Mouse (Mus musculus) hindbrain, embryonic 16.5 days (tissue): ENCODE results near the gene Tmem63b. TPM values are rescaled to one million over a fixed set of nuclear protein-coding genes. Genes with fewer than 3 reads are reported as not detected.
A peak's percentile ranks its signal among the peaks of the same experiment; 100 is the strongest.

Source experiments
- ATAC-seq: fragments of 200-750 bp; cut with Nextera tagmentation; 2 replicates; pipeline ENCODE4 v1.8.0; 2017; ENCODE audit warnings: moderate TSS enrichment, moderate library complexity
- H3K27ac ChIP-seq: fragments of 300-500 bp; sonication (generic); 2 replicates; pipeline ENCODE4 v1.5.1; 2014; ENCODE audit warnings: low read depth, mild to moderate bottlenecking, control low read depth, low read length, moderate library complexity
- H3K27me3 ChIP-seq: fragments of 300-500 bp; sonication (generic); replicated peaks from 2 replicates; pipeline ENCODE4 v1.6.1; 2014; ENCODE audit warnings: low read length; ENCODE audit not compliant: control insufficient read depth, insufficient read depth
- H3K36me3 ChIP-seq: fragments of 300-500 bp; sonication (generic); 2 replicates; pipeline ENCODE4 v1.6.1; 2014; ENCODE audit warnings: mild to moderate bottlenecking, low read length, moderate library complexity, mixed read lengths; ENCODE audit not compliant: control insufficient read depth, insufficient read depth
- H3K4me1 ChIP-seq: fragments of 300-500 bp; sonication (generic); 2 replicates; pipeline ENCODE4 v1.6.1; 2014; ENCODE audit warnings: low read depth, low read length; ENCODE audit not compliant: control insufficient read depth, insufficient read depth
- H3K4me2 ChIP-seq: fragments of 300-500 bp; sonication (generic); 2 replicates; pipeline ENCODE4 v1.6.1; 2014; ENCODE audit warnings: mild to moderate bottlenecking, low read length, control low read depth, moderate library complexity
- H3K4me3 ChIP-seq: fragments of 300-500 bp; sonication (generic); 2 replicates; pipeline ENCODE4 v1.5.1; 2014; ENCODE audit warnings: mild to moderate bottlenecking, low read length, control low read depth, moderate library complexity
- H3K9ac ChIP-seq: fragments of 300-500 bp; sonication (generic); 2 replicates; pipeline ENCODE4 v1.6.1; 2014; ENCODE audit warnings: low read depth, mild to moderate bottlenecking, control low read depth, low read length, moderate library complexity
- H3K9me3 ChIP-seq: fragments of 300-500 bp; sonication (generic); 2 replicates; pipeline ENCODE4 v1.6.1; 2014; ENCODE audit warnings: mild to moderate bottlenecking, low read length, moderate library complexity; ENCODE audit not compliant: control insufficient read depth
- WGBS: fragments of 180-500 bp; shearing (Covaris S2); extraction: QIAGEN DNeasy Blood & Tissue Kit; methylation state at CpG from one replicate; pipeline ENCODE4 v1.1.7; 2014; 5-methylcytosine and 5-hydroxymethylcytosine counted together
- polyA plus RNA-seq: library from polyadenylated mRNA; unstranded; fragments of >200 nt; fragmentation: Nextera tagmentation; extraction: Ambion mirVana; gene quantifications from 2 replicates; pipeline ENCODE4 v1.2.1, GENCODE M21; 2015

Tmem63b gene
- polyA plus RNA-seq, 1 experiment from 2014 or later, result 148 TPM

- Histone ChIP-seq H3K4me2 (no peak overlapping the region), H3K9ac (no peak overlapping the region), H3K9me3 (no peaks in the 10 kb centered on the region), H3K4me3 (no peak overlapping the region), H3K4me1 (peaks cover 3% of the 10 kb centered on the region; the same call in 1 of the 2 replicates), H3K27ac (no peak overlapping the region), H3K27me3 (no peaks in the 10 kb centered on the region), H3K36me3 (peaks cover 45% of the 10 kb centered on the region)
- ATAC-seq, result no peak
- 86% methylated on average over 9 of the region's 10 CpGs for WGBS
These were observed 19.2 kb downstream of the Tmem63b start for GRCm38 (mm10) chr17:45667481-45667880.

GRCm38 (mm10) chr17:45666091-45666490, 20.6 kb downstream of the Tmem63b start:
- no peak overlapping the region for H3K4me3 ChIP-seq
- no peaks in the 10 kb centered on the region for H3K27me3 ChIP-seq
- no peak overlapping the region for H3K9ac ChIP-seq
- H3K27ac ChIP-seq, result no peak overlapping the region
- H3K4me2 ChIP-seq, result no peak overlapping the region
- peaks cover 3% of the 10 kb centered on the region; the same call in 1 of the 2 replicates for H3K4me1 ChIP-seq
- H3K36me3 ChIP-seq, result peaks cover 40% of the 10 kb centered on the region
- 80% methylated on average over 11 of the region's 11 CpGs for WGBS
- no peaks in the 10 kb centered on the region for H3K9me3 ChIP-seq
- ATAC-seq, result no peak

GRCm38 (mm10) chr17:45664608-45665007, 22.1 kb downstream of the Tmem63b start:
- peaks cover 34% of the 10 kb centered on the region for H3K36me3 ChIP-seq
- no peaks in the 10 kb centered on the region for H3K9me3 ChIP-seq
- no peak overlapping the region for H3K27ac ChIP-seq
- ATAC-seq, result no peak
- no peak overlapping the region for H3K4me2 ChIP-seq
- no peak overlapping the region for H3K9ac ChIP-seq
- 90% methylated on average over 13 of the region's 13 CpGs for WGBS
- H3K4me1 ChIP-seq, result peaks cover 3% of the 10 kb centered on the region; the same call in 1 of the 2 replicates
- H3K4me3 ChIP-seq, result no peak overlapping the region
- H3K27me3 ChIP-seq, result no peaks in the 10 kb centered on the region

- peak; percentile 44 for ATAC-seq
- Histone ChIP-seq H3K27ac (no peak overlapping the region), H3K27me3 (no peaks in the 10 kb centered on the region), H3K9ac (0 out of 2 replicates have a peak overlapping the region, but pooled peaks have one; percentile 32), H3K4me1 (peaks cover 3% of the 10 kb centered on the region; the same call in 1 of the 2 replicates), H3K9me3 (no peaks in the 10 kb centered on the region), H3K36me3 (peaks cover 27% of the 10 kb centered on the region), H3K4me2 (peak overlapping the region; percentile 28; the same call in 1 of the 2 replicates), H3K4me3 (no peak overlapping the region)
- 23% methylated on average over 27 of the region's 27 CpGs for WGBS
These were observed 23.4 kb downstream of the Tmem63b start for GRCm38 (mm10) chr17:45663106-45663919.

GRCm38 (mm10) chr17:45659225-45659624, 27.5 kb downstream of the Tmem63b start, which contains the start of gene Capn11:
Gene Capn11, minus strand, starts transcription at chr17:45659325.
- Histone ChIP-seq H3K4me3 (no peak within 1 kb of the TSS), H3K27ac (no peak within 1 kb of the TSS), H3K9ac (no peak within 1 kb of the TSS), H3K4me1 (peaks cover 3% of the 10 kb centered on the region; the same call in 1 of the 2 replicates), H3K4me2 (no peak within 1 kb of the TSS), H3K36me3 (peaks cover 11% of the 10 kb centered on the region; the same call in 1 of the 2 replicates), H3K9me3 (no peaks in the 10 kb centered on the region), H3K27me3 (no peaks in the 10 kb centered on the region)
- WGBS, result 85% methylated on average over 4 of the region's 4 CpGs
- ATAC-seq, result no peak

- no peak overlapping the region for H3K4me2 ChIP-seq
- WGBS, result 23% methylated on average over 6 of the region's 6 CpGs
- no peak overlapping the region for H3K27ac ChIP-seq
- H3K4me1 ChIP-seq, result no peaks in the 10 kb centered on the region
- no peaks in the 10 kb centered on the region for H3K36me3 ChIP-seq
- H3K9ac ChIP-seq, result no peak overlapping the region
- H3K9me3 ChIP-seq, result no peaks in the 10 kb centered on the region
- ATAC-seq, result no peak
- H3K27me3 ChIP-seq, result no peaks in the 10 kb centered on the region
- no peak overlapping the region for H3K4me3 ChIP-seq
These were observed 30.9 kb downstream of the Tmem63b start for GRCm38 (mm10) chr17:45655820-45656219.

- H3K9ac ChIP-seq, result no peak overlapping the region
- no peak overlapping the region for H3K4me2 ChIP-seq
- 76% methylated on average over 7 of the region's 7 CpGs for WGBS
- no peaks in the 10 kb centered on the region for H3K4me1 ChIP-seq
- H3K27ac ChIP-seq, result no peak overlapping the region
- ATAC-seq, result no peak
- no peaks in the 10 kb centered on the region for H3K27me3 ChIP-seq
- no peaks in the 10 kb centered on the region for H3K36me3 ChIP-seq
- H3K4me3 ChIP-seq, result no peak overlapping the region
- no peaks in the 10 kb centered on the region for H3K9me3 ChIP-seq
These were observed 33.5 kb downstream of the Tmem63b start for GRCm38 (mm10) chr17:45653233-45653632.

GRCm38 (mm10) chr17:45644185-45644584, 42.5 kb downstream of the Tmem63b start:
- Histone ChIP-seq H3K4me1 (no peaks in the 10 kb centered on the region), H3K27me3 (no peaks in the 10 kb centered on the region), H3K9me3 (no peaks in the 10 kb centered on the region), H3K4me3 (no peak overlapping the region), H3K27ac (no peak overlapping the region), H3K36me3 (no peaks in the 10 kb centered on the region), H3K9ac (no peak overlapping the region), H3K4me2 (no peak overlapping the region)
- WGBS, result 94% methylated on average over 4 of the region's 4 CpGs
- ATAC-seq, result no peak

GRCm38 (mm10) chr17:45642701-45643100, 44.0 kb downstream of the Tmem63b start:
- Histone ChIP-seq H3K9me3 (no peaks in the 10 kb centered on the region), H3K36me3 (no peaks in the 10 kb centered on the region), H3K4me2 (no peak overlapping the region), H3K4me3 (no peak overlapping the region), H3K27ac (no peak overlapping the region), H3K4me1 (no peaks in the 10 kb centered on the region), H3K9ac (no peak overlapping the region), H3K27me3 (no peaks in the 10 kb centered on the region)
- ATAC-seq, result peak; percentile 27; the same call in 1 of the 2 replicates
- 17% methylated on average over 12 of the region's 12 CpGs for WGBS
